12 mouse cellular contexts compared by ENCODE assay signal in genomic region chr9:60886431-60887371, GRCm38 (mm10).
DNase-seq lines count a peak whose midpoint lies in the region; ATAC-seq lines count a peak whose summit lies in the region.
"Had no signal": no experiment of that assay in that cellular context is flagged by ENCODE, and none has a peak within 500 bp of the region (broad histone marks: within the 10 kb centered on the region; RNA-seq: fewer than 3 reads in every experiment).

No protein-coding gene starts in this region.

- intact Hi-C loops in left cerebral cortex, postnatal 25 days (cut with DNase I), result no loop called here
- intact Hi-C loops in left cerebral cortex, postnatal 36 days (cut with DNase I), result no loop called here

- 0 out of 2 replicates have a peak, but pooled peaks cover 8% of the 10 kb centered on the region for H3K4me1 ChIP-seq in embryonic facial prominence, embryonic 14.5 days (ENCODE audit: control insufficient read depth, insufficient read depth, low read length)
- peaks cover 13% of the 10 kb centered on the region for H3K4me1 ChIP-seq in hindbrain, embryonic 16.5 days (ENCODE audit: control insufficient read depth, insufficient read depth, low read depth, low read length)
- peaks cover 32% of the 10 kb centered on the region for H3K4me1 ChIP-seq in neural tube, embryonic 15.5 days

- peak; percentile 21 to 25 for DNase-seq in left cerebral cortex, postnatal 25 days (ENCODE audit: low spot score in 2 of 2)
- no peak for DNase-seq in left cerebral cortex, postnatal 36 days (ENCODE audit: low spot score in 2 of 2)
- DNase-seq in embryonic facial prominence, embryonic 14.5 days (ENCODE audit: low spot score), result no peak
- no peak for DNase-seq in cerebellum, adult 9-11 months
- DNase-seq in kidney, postnatal 36 days, result no peak
- DNase-seq: adrenal gland, adult 2 months; gastrocnemius, postnatal 25 days; right cerebral cortex, postnatal 14 days had no signal

- H3K9ac ChIP-seq in embryonic facial prominence, embryonic 14.5 days (ENCODE audit: low read depth, low read length), result no peak overlapping the region
- no peak overlapping the region for H3K9ac ChIP-seq in hindbrain, embryonic 16.5 days (ENCODE audit: low read depth, low read length)
- H3K9ac ChIP-seq in neural tube, embryonic 15.5 days (replicated peaks), result no peak overlapping the region

- 59% methylated on average over 18 of the region's 18 CpGs for WGBS in embryonic facial prominence, embryonic 14.5 days
- 22% methylated on average over 18 of the region's 18 CpGs for WGBS in hindbrain, embryonic 16.5 days
- 19% methylated on average over 18 of the region's 18 CpGs for WGBS in neural tube, embryonic 15.5 days

- peaks cover 10% of the 10 kb centered on the region; the same call in 1 of the 2 replicates for H3K36me3 ChIP-seq in embryonic facial prominence, embryonic 14.5 days (ENCODE audit: control insufficient read depth, insufficient read depth, low read length)
- no peaks in the 10 kb centered on the region for H3K36me3 ChIP-seq in hindbrain, embryonic 16.5 days (ENCODE audit: control insufficient read depth, insufficient read depth, low read length)
- H3K36me3 ChIP-seq in neural tube, embryonic 15.5 days, result no peaks in the 10 kb centered on the region
- H3K36me3 ChIP-seq: G1E had no signal

- H3K27me3 ChIP-seq in embryonic facial prominence, embryonic 14.5 days (replicated peaks; ENCODE audit: control insufficient read depth, insufficient read depth, low read length), result no peaks in the 10 kb centered on the region
- no peaks in the 10 kb centered on the region for H3K27me3 ChIP-seq in hindbrain, embryonic 16.5 days (replicated peaks; ENCODE audit: control insufficient read depth, insufficient read depth, low read length)
- peaks cover 5% of the 10 kb centered on the region; the same call in 1 of the 2 replicates for H3K27me3 ChIP-seq in neural tube, embryonic 15.5 days (replicated peaks)

- no peaks in the 10 kb centered on the region for H3K9me3 ChIP-seq in embryonic facial prominence, embryonic 14.5 days (ENCODE audit: control insufficient read depth, low read length)
- no peaks in the 10 kb centered on the region for H3K9me3 ChIP-seq in hindbrain, embryonic 16.5 days (ENCODE audit: control insufficient read depth, low read length)
- no peaks in the 10 kb centered on the region for H3K9me3 ChIP-seq in neural tube, embryonic 15.5 days (replicated peaks)
- H3K9me3 ChIP-seq: G1E had no signal

- H3K4me2 ChIP-seq in embryonic facial prominence, embryonic 14.5 days (ENCODE audit: low read depth, low read length), result no peak overlapping the region
- peak overlapping the region; percentile 37 for H3K4me2 ChIP-seq in hindbrain, embryonic 16.5 days (ENCODE audit: low read length)
- peak overlapping the region; percentile 36 for H3K4me2 ChIP-seq in neural tube, embryonic 15.5 days

- H3K27ac ChIP-seq in embryonic facial prominence, embryonic 14.5 days (replicated peaks; ENCODE audit: low read depth, low read length), result peak overlapping the region; percentile 10; the same call in 1 of the 2 replicates
- peak overlapping the region; percentile 60; the same call in 1 of the 2 replicates for H3K27ac ChIP-seq in hindbrain, embryonic 16.5 days (ENCODE audit: low read depth, low read length)
- H3K27ac ChIP-seq in neural tube, embryonic 15.5 days (replicated peaks), result peak overlapping the region; percentile 65

- ATAC-seq in embryonic facial prominence, embryonic 14.5 days (ENCODE audit: low read depth), result no peak
- ATAC-seq in hindbrain, embryonic 16.5 days, result peak; percentile 43; the same call in 1 of the 2 replicates
- ATAC-seq in neural tube, embryonic 15.5 days (ENCODE audit: low FRiP score), result peak; percentile 65
- no peak for ATAC-seq in erythroid progenitor cell, adult 5-6 weeks (replicated peaks; ENCODE audit: low FRiP score, poor library complexity, severe bottlenecking)

- H3K4me3 ChIP-seq in embryonic facial prominence, embryonic 14.5 days (ENCODE audit: low read depth, low read length), result no peak overlapping the region
- H3K4me3 ChIP-seq in hindbrain, embryonic 16.5 days (ENCODE audit: low read length), result no peak overlapping the region
- no peak overlapping the region for H3K4me3 ChIP-seq in neural tube, embryonic 15.5 days (replicated peaks)

Comparison
In these comparisons a context has a peak if more than half of its experiments do, and no peak if none do; other contexts are left out.
1. DNase-seq: peak in left cerebral cortex, postnatal 25 days (2 of 2); none in left cerebral cortex, postnatal 36 days (0 of 2), embryonic facial prominence, embryonic 14.5 days (single experiment), cerebellum, adult 9-11 months (single experiment) and kidney, postnatal 36 days (0 of 2).
2. ATAC-seq: peak in hindbrain, embryonic 16.5 days (single experiment) and neural tube, embryonic 15.5 days (single experiment); none in embryonic facial prominence, embryonic 14.5 days (single experiment) and erythroid progenitor cell, adult 5-6 weeks (single experiment).
3. H3K27ac ChIP-seq: peak in every context shown above with its lines; median percentile 65 in neural tube, embryonic 15.5 days; 60 in hindbrain, embryonic 16.5 days; 10 in embryonic facial prominence, embryonic 14.5 days.